Mouse (Mus musculus) erythroblast, embryonic 14.5 days (primary cell): ENCODE results near the gene 5730480H06Rik. TPM values are rescaled to one million over a fixed set of nuclear protein-coding genes. Genes with fewer than 3 reads are reported as not detected.

Source experiments
- H3K27me3 ChIP-seq: 2 replicates; pipeline ENCODE4 v1.6.1; 2012; ENCODE audit warnings: inconsistent platforms; ENCODE audit not compliant: control insufficient read depth
- H3K36me3 ChIP-seq: 2 replicates; pipeline ENCODE4 v1.6.1; 2012; ENCODE audit warnings: mild to moderate bottlenecking, inconsistent platforms; ENCODE audit not compliant: control insufficient read depth
- H3K4me1 ChIP-seq: 2 replicates; pipeline ENCODE4 v1.6.1; 2012; ENCODE audit warnings: inconsistent platforms; ENCODE audit not compliant: control insufficient read depth
- H3K4me3 ChIP-seq: replicated peaks from 2 replicates; pipeline ENCODE3; 2012; ENCODE audit warnings: moderate library complexity, mild to moderate bottlenecking, inconsistent platforms
- H3K9me3 ChIP-seq: 2 replicates; pipeline ENCODE4 v1.6.1; 2012; ENCODE audit warnings: low read length, inconsistent platforms, mixed read lengths; ENCODE audit not compliant: control insufficient read depth
- GATA1 ChIP-seq: IDR thresholded peaks from 2 replicates; pipeline ENCODE4 v1.6.1; 2012; ENCODE audit warnings: low read length, inconsistent platforms, mixed read lengths
- TAL1 ChIP-seq: IDR thresholded peaks from 3 replicates; pipeline ENCODE4 v1.6.1; 2012; ENCODE audit warnings: low read length, inconsistent platforms, mixed read lengths
- polyA plus RNA-seq: library from polyadenylated mRNA; stranded (reverse); fragments of >175 nt; gene quantifications from 2 replicates; pipeline ENCODE4 v1.2.3, GENCODE M21; 2012

The 5730480H06Rik gene
- 0.10 TPM in 2 replicates for polyA plus RNA-seq

GRCm38 (mm10) chr5:48327652-48328051 is at the start of gene 5730480H06Rik:
TSS of gene 5730480H06Rik (plus strand) at chr5:48327952.
- TF ChIP-seq TAL1 = no peak
- TF ChIP-seq GATA1 = no peak
- Histone ChIP-seq H3K36me3 (no peaks in the 10 kb centered on the region), H3K27me3 (no peaks in the 10 kb centered on the region), H3K4me3 (no peak within 1 kb of the TSS), H3K4me1 (no peaks in the 10 kb centered on the region), H3K9me3 (no peaks in the 10 kb centered on the region)

- H3K36me3 ChIP-seq = no peaks in the 10 kb centered on the region
- no peak overlapping the region for H3K4me3 ChIP-seq
- no peak for TF ChIP-seq TAL1
- no peak for TF ChIP-seq GATA1
- H3K27me3 ChIP-seq = no peaks in the 10 kb centered on the region
- no peaks in the 10 kb centered on the region for H3K4me1 ChIP-seq
- 0 out of 2 replicates have a peak, but pooled peaks cover 2% of the 10 kb centered on the region for H3K9me3 ChIP-seq
Measured at GRCm38 (mm10) chr5:48301186-48301585, 26.6 kb upstream of the 5730480H06Rik start.

DNA sequence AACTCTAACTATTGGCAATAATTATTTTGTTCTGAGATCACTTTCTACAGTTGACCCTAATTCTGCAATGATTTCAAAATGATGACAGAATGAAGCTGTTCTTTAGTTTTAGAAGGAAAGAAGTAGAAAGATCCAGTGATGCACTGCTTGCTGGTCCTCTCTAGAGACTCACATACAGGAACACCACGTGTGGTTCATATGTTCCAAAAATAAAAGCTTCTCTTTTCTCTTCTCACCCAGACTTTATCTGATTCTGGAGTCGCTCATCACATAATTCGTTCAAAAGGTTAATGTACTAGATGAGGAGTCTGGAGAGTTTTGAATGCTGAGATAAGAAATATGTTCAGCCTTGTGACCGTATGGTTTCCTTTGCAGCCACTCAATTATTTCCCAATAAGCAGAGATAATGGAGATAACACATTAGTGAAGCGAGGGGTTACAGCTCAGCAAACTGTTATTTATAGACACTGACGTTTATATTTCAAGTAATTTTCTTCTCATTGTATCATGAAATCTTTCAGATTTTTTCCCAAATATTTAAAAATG is 12.6 kb upstream of the 5730480H06Rik start:
- H3K9me3 ChIP-seq = no peaks in the 10 kb centered on the region
- no peaks in the 10 kb centered on the region for H3K27me3 ChIP-seq
- TF ChIP-seq TAL1 (no peak), GATA1 (no peak)

GRCm38 (mm10) chr5:48320597-48320996 is 7.2 kb upstream of the 5730480H06Rik start:
- no peaks in the 10 kb centered on the region for H3K36me3 ChIP-seq
- TF ChIP-seq TAL1 (no peak), GATA1 (no peak)
- no peaks in the 10 kb centered on the region for H3K4me1 ChIP-seq
- H3K27me3 ChIP-seq = no peaks in the 10 kb centered on the region
- no peaks in the 10 kb centered on the region for H3K9me3 ChIP-seq
- H3K4me3 ChIP-seq = no peak overlapping the region

More for the DNA sequence above, 12.6 kb upstream of the 5730480H06Rik start:
- no peaks in the 10 kb centered on the region for H3K4me1 ChIP-seq
- H3K36me3 ChIP-seq = no peaks in the 10 kb centered on the region
- H3K4me3 ChIP-seq = no peak overlapping the region

- TF ChIP-seq GATA1 (no peak), TAL1 (no peak)
- no peaks in the 10 kb centered on the region for H3K9me3 ChIP-seq
Measured at GRCm38 (mm10) chr5:48326221-48326620, 1.5 kb upstream of the 5730480H06Rik start.

GRCm38 (mm10) chr5:48329751-48330150 is 2.0 kb downstream of the 5730480H06Rik start:
- no peaks in the 10 kb centered on the region for H3K36me3 ChIP-seq
- no peaks in the 10 kb centered on the region for H3K27me3 ChIP-seq
- no peaks in the 10 kb centered on the region for H3K4me1 ChIP-seq
- H3K4me3 ChIP-seq = no peak overlapping the region
- H3K9me3 ChIP-seq = no peaks in the 10 kb centered on the region
- no peak for TF ChIP-seq GATA1
- TF ChIP-seq TAL1 = no peak

More at GRCm38 (mm10) chr5:48326221-48326620, 1.5 kb upstream of the 5730480H06Rik start:
- no peak overlapping the region for H3K4me3 ChIP-seq
- H3K36me3 ChIP-seq = no peaks in the 10 kb centered on the region
- H3K27me3 ChIP-seq = no peaks in the 10 kb centered on the region
- no peaks in the 10 kb centered on the region for H3K4me1 ChIP-seq

DNA sequence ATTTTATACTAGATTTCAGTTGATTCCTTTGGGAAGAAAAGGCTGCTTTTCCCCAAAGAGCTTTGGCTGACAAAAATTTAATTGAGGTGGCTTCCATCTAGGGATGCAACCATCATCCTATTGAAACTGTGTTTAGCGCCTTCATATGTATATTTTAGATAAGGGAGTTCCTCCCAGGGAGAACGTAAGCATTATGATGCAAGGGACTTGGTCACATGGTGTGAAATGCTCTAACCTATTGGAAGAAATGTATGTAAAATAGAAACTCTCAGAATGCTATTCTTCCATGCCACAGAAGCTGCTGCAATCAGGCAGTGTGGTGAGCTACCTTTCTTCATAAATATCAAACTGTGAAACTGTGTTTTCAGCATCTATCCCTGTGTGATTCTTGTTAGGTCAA is 3.1 kb downstream of the 5730480H06Rik start:
- H3K4me1 ChIP-seq = no peaks in the 10 kb centered on the region
- H3K36me3 ChIP-seq = no peaks in the 10 kb centered on the region
- TF ChIP-seq GATA1 = no peak
- no peak for TF ChIP-seq TAL1
- no peaks in the 10 kb centered on the region for H3K27me3 ChIP-seq
- H3K4me3 ChIP-seq = no peak overlapping the region
- no peaks in the 10 kb centered on the region for H3K9me3 ChIP-seq

DNA sequence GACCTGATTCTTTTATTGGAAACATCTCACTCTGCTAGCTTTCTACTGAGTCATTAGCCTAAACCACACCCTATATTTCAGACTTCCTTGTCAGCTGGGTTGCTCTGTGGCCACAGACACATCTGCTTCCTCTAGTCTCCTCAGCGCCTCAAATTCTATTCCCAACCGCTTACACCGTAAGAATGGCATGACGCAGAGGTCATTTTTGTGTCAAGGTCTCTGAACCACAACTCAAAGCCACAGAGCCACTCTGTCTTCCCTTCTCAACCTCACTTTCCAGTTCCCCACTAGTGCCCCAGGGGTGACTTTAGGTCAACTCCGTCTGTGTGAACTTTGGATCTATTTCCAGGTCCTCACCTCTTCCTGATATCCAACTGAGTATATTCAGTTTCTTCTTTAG is 3.7 kb downstream of the 5730480H06Rik start:
- TF ChIP-seq TAL1 = no peak
- no peak for TF ChIP-seq GATA1
- Histone ChIP-seq H3K4me3 (no peak overlapping the region), H3K4me1 (no peaks in the 10 kb centered on the region), H3K9me3 (no peaks in the 10 kb centered on the region), H3K36me3 (no peaks in the 10 kb centered on the region), H3K27me3 (no peaks in the 10 kb centered on the region)

- TF ChIP-seq GATA1 (no peak), TAL1 (no peak)
- Histone ChIP-seq H3K4me1 (no peaks in the 10 kb centered on the region), H3K9me3 (no peaks in the 10 kb centered on the region), H3K4me3 (no peak overlapping the region), H3K36me3 (no peaks in the 10 kb centered on the region), H3K27me3 (no peaks in the 10 kb centered on the region)
Measured at GRCm38 (mm10) chr5:48333407-48333806, 5.7 kb downstream of the 5730480H06Rik start.

GRCm38 (mm10) chr5:48333884-48334513 is 6.2 kb downstream of the 5730480H06Rik start:
- Histone ChIP-seq H3K4me3 (no peak overlapping the region), H3K36me3 (no peaks in the 10 kb centered on the region), H3K4me1 (no peaks in the 10 kb centered on the region), H3K9me3 (no peaks in the 10 kb centered on the region), H3K27me3 (no peaks in the 10 kb centered on the region)
- TF ChIP-seq TAL1 (no peak), GATA1 (no peak)
